Mouse (Mus musculus) erythroblast, embryonic 14.5 days (primary cell): Measurements from ENCODE around the gene Mrpl42. TPM values are rescaled to one million over a fixed set of nuclear protein-coding genes. Genes with fewer than 3 reads are reported as not detected.

ENCODE experiments used
- H3K27me3 ChIP-seq: 2 replicates; pipeline ENCODE4 v1.6.1; 2012; ENCODE audit warnings: inconsistent platforms; ENCODE audit not compliant: control insufficient read depth
- H3K36me3 ChIP-seq: 2 replicates; pipeline ENCODE4 v1.6.1; 2012; ENCODE audit warnings: mild to moderate bottlenecking, inconsistent platforms; ENCODE audit not compliant: control insufficient read depth
- H3K4me1 ChIP-seq: 2 replicates; pipeline ENCODE4 v1.6.1; 2012; ENCODE audit warnings: inconsistent platforms; ENCODE audit not compliant: control insufficient read depth
- H3K4me3 ChIP-seq: replicated peaks from 2 replicates; pipeline ENCODE3; 2012; ENCODE audit warnings: moderate library complexity, mild to moderate bottlenecking, inconsistent platforms
- H3K9me3 ChIP-seq: 2 replicates; pipeline ENCODE4 v1.6.1; 2012; ENCODE audit warnings: low read length, inconsistent platforms, mixed read lengths; ENCODE audit not compliant: control insufficient read depth
- GATA1 ChIP-seq: IDR thresholded peaks from 2 replicates; pipeline ENCODE4 v1.6.1; 2012; ENCODE audit warnings: low read length, inconsistent platforms, mixed read lengths
- TAL1 ChIP-seq: IDR thresholded peaks from 3 replicates; pipeline ENCODE4 v1.6.1; 2012; ENCODE audit warnings: low read length, inconsistent platforms, mixed read lengths
- polyA plus RNA-seq: library from polyadenylated mRNA; stranded (reverse); fragments of >175 nt; gene quantifications from 2 replicates; pipeline ENCODE4 v1.2.3, GENCODE M21; 2012

The Mrpl42 gene
- polyA plus RNA-seq, 1 experiment: 0.95 TPM

- H3K27me3 ChIP-seq: no peaks in the 10 kb centered on the region
- H3K4me3 ChIP-seq: no peak overlapping the region
- no peaks in the 10 kb centered on the region for H3K36me3 ChIP-seq
- H3K4me1 ChIP-seq: no peaks in the 10 kb centered on the region
- TF ChIP-seq TAL1: no peak
- no peak for TF ChIP-seq GATA1
- H3K9me3 ChIP-seq: no peaks in the 10 kb centered on the region
Measured at GRCm38 (mm10) chr10:95468894-95469293, 32.8 kb downstream of the Mrpl42 start.

GRCm38 (mm10) chr10:95465485-95465896 lies 36.2 kb downstream of the Mrpl42 start:
- no peaks in the 10 kb centered on the region for H3K27me3 ChIP-seq
- H3K4me3 ChIP-seq: no peak overlapping the region
- no peak for TF ChIP-seq GATA1
- TF ChIP-seq TAL1: no peak
- H3K36me3 ChIP-seq: no peaks in the 10 kb centered on the region
- no peaks in the 10 kb centered on the region for H3K9me3 ChIP-seq
- H3K4me1 ChIP-seq: no peaks in the 10 kb centered on the region

GRCm38 (mm10) chr10:95464527-95464926 lies 37.2 kb downstream of the Mrpl42 start:
- TF ChIP-seq GATA1 (no peak), TAL1 (no peak)
- no peaks in the 10 kb centered on the region for H3K27me3 ChIP-seq
- no peaks in the 10 kb centered on the region for H3K4me1 ChIP-seq
- no peaks in the 10 kb centered on the region for H3K36me3 ChIP-seq
- H3K4me3 ChIP-seq: no peak overlapping the region
- H3K9me3 ChIP-seq: no peaks in the 10 kb centered on the region

DNA sequence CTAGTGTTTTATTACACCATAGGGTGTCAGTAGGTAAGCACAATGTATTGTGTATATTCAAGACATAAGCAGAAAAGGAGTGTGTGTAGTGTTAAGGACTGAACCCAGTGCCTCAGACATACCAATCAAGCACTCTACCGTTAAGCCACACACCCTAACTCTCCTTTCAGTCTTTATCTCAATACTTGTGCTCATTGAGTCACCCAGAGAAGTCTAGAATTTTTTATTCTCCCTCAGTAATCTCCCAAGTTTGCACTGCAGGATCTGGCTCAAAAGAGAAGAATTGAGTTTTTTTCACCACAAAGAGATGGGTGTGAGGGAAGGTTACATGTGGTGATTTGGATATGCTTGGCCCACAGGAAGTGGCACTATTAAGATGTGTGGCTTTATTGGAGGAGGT lies 39.5 kb downstream of the Mrpl42 start:
- TF ChIP-seq TAL1 (no peak), GATA1 (no peak)
- Histone ChIP-seq H3K36me3 (no peaks in the 10 kb centered on the region), H3K27me3 (no peaks in the 10 kb centered on the region), H3K4me1 (no peaks in the 10 kb centered on the region; the same call in 1 of the 2 replicates), H3K9me3 (no peaks in the 10 kb centered on the region), H3K4me3 (no peak overlapping the region)

DNA sequence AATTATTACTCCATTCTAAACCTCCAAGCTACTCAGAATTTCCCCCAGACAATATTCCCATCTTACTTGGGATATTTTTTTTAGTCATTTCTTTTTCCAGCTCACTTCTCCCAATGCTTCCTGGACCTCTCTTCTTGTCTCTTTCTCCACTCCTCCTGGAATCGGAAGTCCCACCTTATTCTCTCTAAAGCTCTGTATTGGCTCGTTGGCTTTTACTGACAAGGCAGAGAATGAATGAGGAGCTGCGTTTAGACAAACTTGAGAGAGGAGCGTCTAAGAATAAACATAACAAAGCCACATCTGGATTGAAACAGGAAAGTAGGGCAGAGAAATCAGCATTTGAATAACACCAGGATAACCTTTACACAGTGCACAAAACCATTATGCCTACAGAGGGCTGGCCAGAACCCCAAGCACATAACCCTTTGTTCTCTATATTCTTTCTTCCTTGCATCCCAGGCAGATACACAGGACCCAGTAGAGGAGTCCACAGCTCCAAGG lies 40.6 kb downstream of the Mrpl42 start:
- Histone ChIP-seq H3K27me3 (no peaks in the 10 kb centered on the region), H3K36me3 (no peaks in the 10 kb centered on the region), H3K9me3 (no peaks in the 10 kb centered on the region), H3K4me3 (no peak overlapping the region), H3K4me1 (no peaks in the 10 kb centered on the region; the same call in 1 of the 2 replicates)
- TF ChIP-seq GATA1 (no peak), TAL1 (no peak)

- Histone ChIP-seq H3K36me3 (no peaks in the 10 kb centered on the region), H3K4me1 (no peaks in the 10 kb centered on the region; the same call in 1 of the 2 replicates), H3K27me3 (no peaks in the 10 kb centered on the region), H3K4me3 (no peak overlapping the region), H3K9me3 (no peaks in the 10 kb centered on the region)
- TF ChIP-seq TAL1 (no peak), GATA1 (no peak)
Measured at GRCm38 (mm10) chr10:95458050-95458806, 43.5 kb downstream of the Mrpl42 start.

GRCm38 (mm10) chr10:95457367-95458049 lies 44.2 kb downstream of the Mrpl42 start:
- Histone ChIP-seq H3K4me1 (no peaks in the 10 kb centered on the region; the same call in 1 of the 2 replicates), H3K27me3 (no peaks in the 10 kb centered on the region), H3K9me3 (no peaks in the 10 kb centered on the region), H3K36me3 (no peaks in the 10 kb centered on the region), H3K4me3 (no peak overlapping the region)
- TF ChIP-seq TAL1 (no peak), GATA1 (no peak)

DNA sequence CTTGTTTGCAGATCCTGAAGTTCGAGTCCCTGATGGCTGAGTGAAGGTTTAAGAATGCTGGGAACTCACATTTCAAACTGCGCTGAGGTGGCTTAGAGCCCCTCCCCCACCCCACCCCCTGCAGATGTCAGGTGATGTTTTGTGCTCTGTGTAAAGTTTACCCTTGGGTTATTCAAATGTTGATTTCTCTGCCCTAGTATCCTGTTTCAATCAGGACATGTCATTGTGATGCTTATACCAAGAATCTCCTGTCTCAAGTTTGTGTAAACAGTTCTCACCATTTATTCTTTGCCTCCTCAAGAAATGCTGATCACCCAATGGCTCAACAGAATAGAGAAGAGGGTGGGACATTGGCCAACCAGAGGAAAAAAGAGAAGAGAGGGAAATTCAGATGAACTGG lies 45.6 kb downstream of the Mrpl42 start:
- Histone ChIP-seq H3K9me3 (no peaks in the 10 kb centered on the region), H3K4me1 (no peaks in the 10 kb centered on the region; the same call in 1 of the 2 replicates), H3K4me3 (no peak overlapping the region), H3K27me3 (no peaks in the 10 kb centered on the region), H3K36me3 (no peaks in the 10 kb centered on the region)
- no peak for TF ChIP-seq TAL1
- TF ChIP-seq GATA1: no peak

GRCm38 (mm10) chr10:95453282-95453681 lies 48.5 kb downstream of the Mrpl42 start:
- Histone ChIP-seq H3K27me3 (no peaks in the 10 kb centered on the region), H3K9me3 (no peaks in the 10 kb centered on the region), H3K36me3 (no peaks in the 10 kb centered on the region), H3K4me1 (no peaks in the 10 kb centered on the region; the same call in 1 of the 2 replicates), H3K4me3 (no peak overlapping the region)
- no peak for TF ChIP-seq TAL1
- no peak for TF ChIP-seq GATA1
